Mouse (Mus musculus): ENCODE measurements around the gene Cpxm2.

Cpxm2 gene

GRCm38 (mm10) chr7:132031940-132032531, 122.5 kb downstream of the Cpxm2 start:
- no peak for DNase-seq (ENCODE audit: inconsistent age in 2 of 2, low spot score in 1 of 2)

GRCm38 (mm10) chr7:132026671-132027070, 127.9 kb downstream of the Cpxm2 start:
- DNase-seq (ENCODE audit: inconsistent age in 2 of 2, low spot score in 1 of 2) = peak; percentile 54 to 63

GRCm38 (mm10) chr7:132025591-132025990, 128.9 kb downstream of the Cpxm2 start:
- no peak for DNase-seq (ENCODE audit: inconsistent age in 2 of 2, low spot score in 1 of 2)

GRCm38 (mm10) chr7:132015933-132016332, 138.6 kb downstream of the Cpxm2 start:
- no peak for DNase-seq (ENCODE audit: inconsistent age in 2 of 2, low spot score in 1 of 2)

GRCm38 (mm10) chr7:132015193-132015592, 139.3 kb downstream of the Cpxm2 start:
- DNase-seq (ENCODE audit: inconsistent age in 2 of 2, low spot score in 1 of 2) = no peak

- DNase-seq (ENCODE audit: inconsistent age in 2 of 2, low spot score in 1 of 2) = no peak
These were observed 140.6 kb downstream of the Cpxm2 start for GRCm38 (mm10) chr7:132013970-132014369.

GRCm38 (mm10) chr7:132012969-132013679, 141.4 kb downstream of the Cpxm2 start:
- no peak for DNase-seq (ENCODE audit: inconsistent age in 2 of 2, low spot score in 1 of 2)

GRCm38 (mm10) chr7:132009002-132009401, 145.5 kb downstream of the Cpxm2 start:
- no peak for DNase-seq (ENCODE audit: inconsistent age in 2 of 2, low spot score in 1 of 2)

GRCm38 (mm10) chr7:132005996-132006696, 148.4 kb downstream of the Cpxm2 start:
- no peak for DNase-seq (ENCODE audit: inconsistent age in 2 of 2, low spot score in 1 of 2)

GRCm38 (mm10) chr7:131992873-131993272, 161.7 kb downstream of the Cpxm2 start:
- DNase-seq (ENCODE audit: inconsistent age in 2 of 2, low spot score in 1 of 2) = no peak

- DNase-seq (ENCODE audit: inconsistent age in 2 of 2, low spot score in 1 of 2) = no peak
These were observed 162.3 kb downstream of the Cpxm2 start for GRCm38 (mm10) chr7:131992226-131992625.

- no peak for DNase-seq (ENCODE audit: inconsistent age in 2 of 2, low spot score in 1 of 2)
These were observed 165.5 kb downstream of the Cpxm2 start for GRCm38 (mm10) chr7:131989056-131989455.
